Mouse (Mus musculus) limb, embryonic 13.5 days (tissue): ENCODE measurements around the gene Syngap1. TPM values are rescaled to one million over a fixed set of nuclear protein-coding genes. Genes with fewer than 3 reads are reported as not detected.
"Not testable (repeated sequence)": the region's sequence is repeated elsewhere in the genome, so short reads cannot be mapped to it uniquely, and the experiment has no call there.

ENCODE experiments used
- ATAC-seq: fragments of 200-750 bp; cut with Nextera tagmentation; 2 replicates; pipeline ENCODE4 v1.8.0; 2017; ENCODE audit warnings: low read depth, moderate number of reproducible peaks, moderate TSS enrichment; ENCODE audit not compliant: low FRiP score
- H3K27ac ChIP-seq: fragments of 300-500 bp; sonication (generic); 2 replicates; pipeline ENCODE4 v1.5.1; 2015; ENCODE audit warnings: inconsistent platforms, mild to moderate bottlenecking, moderate library complexity
- H3K27me3 ChIP-seq: fragments of 300-500 bp; sonication (generic); 2 replicates; pipeline ENCODE4 v1.6.1; 2015; ENCODE audit warnings: mild to moderate bottlenecking, inconsistent platforms
- H3K36me3 ChIP-seq: fragments of 300-500 bp; sonication (generic); 2 replicates; pipeline ENCODE4 v1.6.1; 2015; ENCODE audit warnings: inconsistent platforms, mild to moderate bottlenecking, moderate library complexity
- H3K4me1 ChIP-seq: fragments of 300-500 bp; sonication (generic); 2 replicates; pipeline ENCODE4 v1.6.1; 2015; ENCODE audit warnings: inconsistent platforms
- H3K4me2 ChIP-seq: fragments of 300-500 bp; sonication (generic); replicated peaks from 2 replicates; pipeline ENCODE4 v1.6.1; 2015; ENCODE audit warnings: inconsistent platforms, mild to moderate bottlenecking, moderate library complexity
- H3K4me3 ChIP-seq: fragments of 300-500 bp; sonication (generic); 2 replicates; pipeline ENCODE4 v1.5.1; 2015; ENCODE audit warnings: moderate library complexity, mild to moderate bottlenecking, inconsistent platforms
- H3K9ac ChIP-seq: fragments of 300-500 bp; sonication (generic); 2 replicates; pipeline ENCODE4 v1.6.1; 2015; ENCODE audit warnings: mild to moderate bottlenecking, inconsistent platforms
- H3K9me3 ChIP-seq: fragments of 300-500 bp; sonication (generic); 2 replicates; pipeline ENCODE4 v1.6.1; 2016; ENCODE audit warnings: inconsistent platforms
- WGBS: fragments of 180-500 bp; shearing (Covaris S2); methylation state at CpG from one replicate; pipeline ENCODE4 v1.1.7; 2015; 5-methylcytosine and 5-hydroxymethylcytosine counted together
- polyA plus RNA-seq: library from polyadenylated mRNA; unstranded; fragments of >200 nt; fragmentation: Nextera tagmentation; extraction: Ambion mirVana; gene quantifications from 2 replicates; pipeline ENCODE4 v1.2.1, GENCODE M21; 2015

Syngap1 gene
- polyA plus RNA-seq: 3.6 and 4.4 TPM in 2 replicates

GRCm38 (mm10) chr17:26941031-26941789, at the start of gene Syngap1:
Gene Syngap1, plus strand, starts transcription at chr17:26941253.
- peak within 1 kb of the TSS; percentile 95 for H3K27ac ChIP-seq
- H3K9ac ChIP-seq: peak within 1 kb of the TSS; percentile 82
- H3K36me3 ChIP-seq: peaks cover 13% of the 10 kb centered on the region
- ATAC-seq: no peak
- no peaks in the 10 kb centered on the region for H3K9me3 ChIP-seq
- WGBS: 1% methylated on average over 21 of the region's 24 CpGs
- no peaks in the 10 kb centered on the region for H3K27me3 ChIP-seq
- peak within 1 kb of the TSS; percentile 99 for H3K4me2 ChIP-seq
- H3K4me1 ChIP-seq: peaks cover 48% of the 10 kb centered on the region
- H3K4me3 ChIP-seq: peak within 1 kb of the TSS; percentile 67

- ATAC-seq: no peak
- H3K4me1 ChIP-seq: peaks cover 24% of the 10 kb centered on the region
- H3K4me2 ChIP-seq: peak overlapping the region; percentile 34
- peak overlapping the region; percentile 13; the same call in 1 of the 2 replicates for H3K9ac ChIP-seq
- peaks cover 11% of the 10 kb centered on the region for H3K27me3 ChIP-seq
- WGBS: 50% methylated on average over 16 of the region's 16 CpGs
- no peaks in the 10 kb centered on the region for H3K36me3 ChIP-seq
- H3K4me3 ChIP-seq: no peak overlapping the region
- peak overlapping the region; percentile 28; the same call in 1 of the 2 replicates for H3K27ac ChIP-seq
- no peaks in the 10 kb centered on the region for H3K9me3 ChIP-seq
Observed at GRCm38 (mm10) chr17:26892635-26893375, 48.2 kb upstream of the Syngap1 start.

GRCm38 (mm10) chr17:26893492-26893891, 47.6 kb upstream of the Syngap1 start:
- 50% methylated on average over 6 of the region's 6 CpGs for WGBS
- Histone ChIP-seq H3K36me3 (no peaks in the 10 kb centered on the region), H3K4me1 (peaks cover 24% of the 10 kb centered on the region), H3K9me3 (no peaks in the 10 kb centered on the region), H3K27ac (peak overlapping the region; percentile 28; the same call in 1 of the 2 replicates), H3K9ac (no peak overlapping the region), H3K27me3 (peaks cover 8% of the 10 kb centered on the region; the same call in 1 of the 2 replicates), H3K4me2 (0 out of 2 replicates have a peak overlapping the region, but pooled peaks have one; percentile 34), H3K4me3 (no peak overlapping the region)
- ATAC-seq: no peak; the same call in 1 of the 2 replicates

- H3K9me3 ChIP-seq: no peaks in the 10 kb centered on the region
- H3K4me3 ChIP-seq: no peak overlapping the region
- no peaks in the 10 kb centered on the region for H3K36me3 ChIP-seq
- H3K4me1 ChIP-seq: peaks cover 24% of the 10 kb centered on the region
- ATAC-seq: peak; percentile 60
- no peak overlapping the region; the same call in 1 of the 2 replicates for H3K27ac ChIP-seq
- peaks cover 8% of the 10 kb centered on the region; the same call in 1 of the 2 replicates for H3K27me3 ChIP-seq
- no peak overlapping the region for H3K9ac ChIP-seq
- 67% methylated on average over 6 of the region's 6 CpGs for WGBS
- H3K4me2 ChIP-seq: no peak overlapping the region
Observed at GRCm38 (mm10) chr17:26894342-26894741, 46.7 kb upstream of the Syngap1 start.

GRCm38 (mm10) chr17:26895578-26895977, 45.5 kb upstream of the Syngap1 start:
- peaks cover 8% of the 10 kb centered on the region; the same call in 1 of the 2 replicates for H3K27me3 ChIP-seq
- no peaks in the 10 kb centered on the region for H3K9me3 ChIP-seq
- peaks cover 24% of the 10 kb centered on the region for H3K4me1 ChIP-seq
- H3K4me2 ChIP-seq: no peak overlapping the region
- no peaks in the 10 kb centered on the region for H3K36me3 ChIP-seq
- H3K27ac ChIP-seq: no peak overlapping the region
- no peak for ATAC-seq
- WGBS: 14% methylated on average over 10 of the region's 10 CpGs
- no peak overlapping the region for H3K4me3 ChIP-seq
- H3K9ac ChIP-seq: no peak overlapping the region

GRCm38 (mm10) chr17:26900916-26901315, 40.1 kb upstream of the Syngap1 start:
- H3K4me2 ChIP-seq: no peak overlapping the region
- H3K4me1 ChIP-seq: no peaks in the 10 kb centered on the region
- H3K27ac ChIP-seq: no peak overlapping the region
- H3K9me3 ChIP-seq: no peaks in the 10 kb centered on the region; the same call in 1 of the 2 replicates
- H3K36me3 ChIP-seq: no peaks in the 10 kb centered on the region
- H3K9ac ChIP-seq: no peak overlapping the region
- no peak for ATAC-seq
- no peak overlapping the region for H3K4me3 ChIP-seq
- 71% methylated on average over 6 of the region's 6 CpGs for WGBS
- peaks cover 4% of the 10 kb centered on the region; the same call in 1 of the 2 replicates for H3K27me3 ChIP-seq

GRCm38 (mm10) chr17:26904320-26904719, 36.7 kb upstream of the Syngap1 start:
- no peak for ATAC-seq
- Histone ChIP-seq H3K9me3 (peaks cover 4% of the 10 kb centered on the region; the same call in 1 of the 2 replicates), H3K4me1 (no peaks in the 10 kb centered on the region), H3K27ac (no peak overlapping the region), H3K9ac (no peak overlapping the region), H3K4me3 (no peak overlapping the region), H3K4me2 (no peak overlapping the region), H3K36me3 (no peaks in the 10 kb centered on the region), H3K27me3 (no peaks in the 10 kb centered on the region)
- WGBS: 54% methylated on average over 5 of the region's 5 CpGs

DNA sequence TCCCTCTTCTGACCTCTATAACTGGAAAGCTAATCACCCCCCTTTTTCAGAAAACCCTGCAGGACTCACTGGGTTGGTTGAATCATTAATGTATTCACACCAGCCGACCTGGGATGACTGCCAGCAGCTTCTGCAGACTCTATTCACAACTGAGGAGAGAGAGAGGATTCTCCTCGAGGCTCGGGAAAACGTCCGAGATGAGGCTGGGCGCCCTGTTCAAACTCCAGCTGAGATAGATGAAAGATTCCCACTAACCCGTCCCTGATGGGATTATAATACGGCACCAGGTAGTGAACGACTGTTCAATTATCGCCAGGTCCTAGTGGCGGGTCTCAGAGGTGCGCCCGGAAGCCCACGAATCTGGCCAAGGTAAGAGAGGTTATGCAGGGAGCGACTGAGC, 33.5 kb upstream of the Syngap1 start:
- H3K4me3 ChIP-seq, H3K27ac ChIP-seq, H3K27me3 ChIP-seq, H3K36me3 ChIP-seq, H3K4me2 ChIP-seq, H3K9me3 ChIP-seq, H3K4me1 ChIP-seq, H3K9ac ChIP-seq, ATAC-seq: not testable (repeated sequence)
- WGBS: 92% methylated on average over 15 of the region's 15 CpGs

DNA sequence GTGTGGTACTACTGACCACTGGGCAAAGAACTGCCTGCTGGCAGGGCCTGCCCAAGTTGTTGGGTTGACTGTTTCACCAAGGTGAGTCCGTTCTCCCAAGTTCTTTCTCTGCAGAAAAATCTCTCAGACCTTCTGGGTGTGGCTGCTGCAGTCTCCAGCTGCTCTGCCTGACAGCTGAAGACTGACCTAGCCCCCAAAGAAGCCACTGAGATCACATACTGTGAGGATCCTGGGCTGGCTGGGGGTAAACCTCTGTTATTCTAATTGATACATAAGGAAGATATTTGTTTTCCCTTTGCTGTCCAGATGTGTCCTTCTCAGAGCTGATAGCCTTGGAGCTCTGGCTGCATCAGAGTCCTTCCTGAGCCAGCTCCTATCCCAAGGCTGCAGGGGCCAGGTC, 25.8 kb upstream of the Syngap1 start:
- Histone ChIP-seq H3K9me3 (no peaks in the 10 kb centered on the region), H3K27me3 (no peaks in the 10 kb centered on the region), H3K4me3 (no peak overlapping the region), H3K27ac (no peak overlapping the region), H3K9ac (no peak overlapping the region), H3K36me3 (no peaks in the 10 kb centered on the region), H3K4me2 (no peak overlapping the region), H3K4me1 (peaks cover 11% of the 10 kb centered on the region)
- no peak for ATAC-seq
- WGBS: 58% methylated on average over 1 of the region's 1 CpGs

DNA sequence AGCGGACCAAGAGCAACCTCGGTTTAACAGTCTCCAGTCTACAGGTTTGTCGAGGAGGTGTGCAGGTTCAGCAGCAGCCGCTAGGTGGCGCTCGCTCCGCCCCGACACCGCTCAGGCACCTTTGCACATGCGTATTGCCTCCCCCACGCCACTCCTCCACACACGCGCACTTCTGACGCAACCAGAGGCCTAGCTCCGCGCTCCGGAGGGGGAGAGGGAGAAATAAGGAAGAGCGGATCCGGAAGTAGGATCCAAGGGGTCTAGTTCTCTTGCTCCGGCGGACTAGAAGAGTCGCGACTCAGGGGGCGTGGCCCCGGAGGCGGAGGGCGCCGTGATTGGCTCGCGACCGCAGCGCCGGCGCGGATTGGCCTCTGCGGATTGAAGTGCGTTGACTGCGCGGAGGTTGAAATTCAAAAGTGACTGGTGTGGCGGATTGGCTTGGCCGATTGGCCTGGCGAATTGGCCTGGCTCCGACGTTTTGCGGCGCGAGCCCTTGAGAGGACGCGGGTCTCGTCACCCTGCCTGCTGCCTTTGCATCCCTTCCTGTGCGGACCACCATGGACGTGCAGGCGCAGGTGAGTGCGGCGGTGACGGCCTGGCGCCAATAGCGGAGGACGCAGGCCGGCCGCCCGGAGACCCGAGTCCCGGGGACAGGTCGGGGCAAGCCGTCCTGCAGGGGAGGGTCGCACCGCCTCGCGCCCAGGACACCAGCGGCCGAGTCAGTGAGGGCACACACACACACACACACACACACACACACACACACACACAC, 24.2 kb upstream of the Syngap1 start, which contains the start of gene Kifc5b:
TSS of gene Kifc5b (plus strand) at position 381 of the 772 bp plus-strand sequence.
- no peak within 1 kb of the TSS for H3K27ac ChIP-seq

GRCm38 (mm10) chr17:26917560-26917959, 23.5 kb upstream of the Syngap1 start:
- ATAC-seq, H3K27ac ChIP-seq, H3K27me3 ChIP-seq, H3K9me3 ChIP-seq: not testable (repeated sequence)
- peak overlapping the region; percentile 76 for H3K9ac ChIP-seq
- WGBS: 2% methylated on average over 12 of the region's 12 CpGs
- peaks cover 11% of the 10 kb centered on the region for H3K4me1 ChIP-seq
- H3K36me3 ChIP-seq: peaks cover 13% of the 10 kb centered on the region
- peak overlapping the region; percentile 74 for H3K4me3 ChIP-seq
- H3K4me2 ChIP-seq: peak overlapping the region; percentile 72

More for the DNA sequence above, 24.2 kb upstream of the Syngap1 start, which contains the start of gene Kifc5b:
- H3K36me3 ChIP-seq: peaks cover 13% of the 10 kb centered on the region
- ATAC-seq: peak; percentile 99
- WGBS: under 1% methylated on average over 63 of the region's 72 CpGs
- H3K27me3 ChIP-seq: no peaks in the 10 kb centered on the region
- H3K4me1 ChIP-seq: peaks cover 11% of the 10 kb centered on the region
- H3K4me3 ChIP-seq: peak within 1 kb of the TSS; percentile 74
- peak within 1 kb of the TSS; percentile 76 for H3K9ac ChIP-seq
- peak within 1 kb of the TSS; percentile 72 for H3K4me2 ChIP-seq
- H3K9me3 ChIP-seq: no peaks in the 10 kb centered on the region
